Mouse (Mus musculus) adrenal gland, postnatal 25 days (tissue): ENCODE results near the gene Pacsin3. TPM values are rescaled to one million over a fixed set of nuclear protein-coding genes. Genes with fewer than 3 reads are reported as not detected.
A peak's percentile ranks its signal among the peaks of the same experiment; 100 is the strongest.
"Not testable (repeated sequence)": the region's sequence is repeated elsewhere in the genome, so short reads cannot be mapped to it uniquely, and the experiment has no call there.

Experiments used
- DNase-seq: peaks from one replicate; pipeline ENCODE4 v3.0.0; 2021; ENCODE audit warnings: mixed read lengths
- long read RNA-seq: library from polyadenylated mRNA; stranded (forward); transcript quantifications from one replicate; pipeline ENCODE4 v2.0.0, GENCODE M21; 2021
- total RNA-seq: library from RNA; stranded (reverse); gene quantifications from 2 replicates; pipeline ENCODE4 v1.2.3, GENCODE M21; 2021

The Pacsin3 gene
- 134 and 152 TPM in 2 replicates for total RNA-seq
- long read RNA-seq, transcript Pacsin3-215 (11 exons, 1,859 nt), result minor isoform, 10 of 87 reads
- long read RNA-seq, transcript Pacsin3-201 (11 exons, 1,862 nt), result major isoform, 28 of 87 reads
- long read RNA-seq, partial matches to known transcripts, result 16 of 87 reads
- long read RNA-seq, other reads (novel, unspliced or antisense), result 33 of 87 reads

GRCm38 (mm10) chr2:91255661-91256150, at the start of gene Pacsin3:
TSS of gene Pacsin3 (plus strand) at chr2:91255954.
- no peak for DNase-seq

GRCm38 (mm10) chr2:91206254-91206775, 49.4 kb upstream of the Pacsin3 start:
- DNase-seq, result no peak

GRCm38 (mm10) chr2:91213311-91213710, 42.4 kb upstream of the Pacsin3 start:
- DNase-seq, result no peak

- no peak for DNase-seq
Observed at GRCm38 (mm10) chr2:91217032-91217431, 38.7 kb upstream of the Pacsin3 start.

- no peak for DNase-seq
Observed at GRCm38 (mm10) chr2:91220501-91220900, 35.3 kb upstream of the Pacsin3 start.

- DNase-seq, result no peak
Observed at GRCm38 (mm10) chr2:91223614-91224013, 32.1 kb upstream of the Pacsin3 start.

GRCm38 (mm10) chr2:91229735-91230134, 26.0 kb upstream of the Pacsin3 start:
- no peak for DNase-seq

- DNase-seq, result peak; percentile 98
Observed at GRCm38 (mm10) chr2:91236601-91237510, 18.9 kb upstream of the Pacsin3 start, which contains the start of gene Ddb2. TSS of gene Ddb2 (minus strand) at chr2:91236982.

- not testable (repeated sequence) for DNase-seq
Observed at GRCm38 (mm10) chr2:91237511-91238080, 18.2 kb upstream of the Pacsin3 start.

GRCm38 (mm10) chr2:91242547-91242946, 13.2 kb upstream of the Pacsin3 start:
- DNase-seq, result no peak

GRCm38 (mm10) chr2:91243416-91243815, 12.3 kb upstream of the Pacsin3 start:
- no peak for DNase-seq

GRCm38 (mm10) chr2:91244557-91245228, 11.1 kb upstream of the Pacsin3 start:
- DNase-seq, result no peak

- DNase-seq, result no peak
Observed at GRCm38 (mm10) chr2:91248366-91248765, 7.4 kb upstream of the Pacsin3 start.

- no peak for DNase-seq
Observed at GRCm38 (mm10) chr2:91252001-91252400, 3.8 kb upstream of the Pacsin3 start.

- no peak for DNase-seq
Observed at GRCm38 (mm10) chr2:91252512-91252911, 3.2 kb upstream of the Pacsin3 start.

- DNase-seq, result no peak
Observed at GRCm38 (mm10) chr2:91254725-91255380, 901 bp upstream of the Pacsin3 start.

GRCm38 (mm10) chr2:91256256-91257125, 737 bp downstream of the Pacsin3 start:
- peak; percentile 81 for DNase-seq

GRCm38 (mm10) chr2:91257126-91257980, 1.6 kb downstream of the Pacsin3 start:
- DNase-seq, result peak; percentile 53

GRCm38 (mm10) chr2:91258054-91258453, 2.3 kb downstream of the Pacsin3 start:
- DNase-seq, result peak; percentile 42
